Mouse (Mus musculus): ENCODE measurements at regions not wholly inside any gene's neighbourhood (a gene's known extent, or its start where the extent isn't known, plus 50 kb on each side); places are given as distances from the start of the nearest gene placed in this dataset.
"Not testable (repeated sequence)": the region's sequence is repeated elsewhere in the genome, so short reads cannot be mapped to it uniquely, and the experiment has no call there.

- no peak for DNase-seq
Measured at GRCm38 (mm10) chr3:56980593-56981304, 321.0 kb downstream of the Tm4sf1 start.

GRCm38 (mm10) chr3:56966008-56966407 lies 335.8 kb downstream of the Tm4sf1 start:
- no peak for DNase-seq

GRCm38 (mm10) chr3:56965444-56965843 lies 336.3 kb downstream of the Tm4sf1 start:
- no peak for DNase-seq

GRCm38 (mm10) chr3:56964156-56964555 lies 337.6 kb downstream of the Tm4sf1 start:
- DNase-seq, result no peak

- no peak for DNase-seq
Measured at GRCm38 (mm10) chr3:56963251-56963650, 338.5 kb downstream of the Tm4sf1 start.

GRCm38 (mm10) chr3:56962248-56963013 lies 339.4 kb downstream of the Tm4sf1 start:
- DNase-seq, result no peak

GRCm38 (mm10) chr3:56956978-56957377 lies 344.8 kb downstream of the Tm4sf1 start:
- no peak for DNase-seq

- no peak for DNase-seq
Measured at GRCm38 (mm10) chr3:56955799-56956121, 346.0 kb downstream of the Tm4sf1 start.

GRCm38 (mm10) chr3:56955098-56955798 lies 346.5 kb downstream of the Tm4sf1 start:
- no peak for DNase-seq

- not testable (repeated sequence) for DNase-seq
Measured at GRCm38 (mm10) chr3:56942557-56942956, 359.2 kb downstream of the Tm4sf1 start.

- DNase-seq, result not testable (repeated sequence)
Measured at GRCm38 (mm10) chr3:56928940-56929339, 372.8 kb downstream of the Tm4sf1 start.

GRCm38 (mm10) chr3:56898491-56898890 lies 403.3 kb downstream of the Tm4sf1 start:
- no peak for DNase-seq

GRCm38 (mm10) chr3:56877062-56877461 lies 424.7 kb downstream of the Tm4sf1 start:
- DNase-seq, result no peak

GRCm38 (mm10) chr3:56863591-56863990 lies 438.2 kb downstream of the Tm4sf1 start:
- DNase-seq, result no peak

GRCm38 (mm10) chr3:56859841-56860240 lies 441.9 kb downstream of the Tm4sf1 start:
- DNase-seq, result no peak

GRCm38 (mm10) chr3:56845462-56845770 lies 456.4 kb downstream of the Tm4sf1 start:
- no peak for DNase-seq

GRCm38 (mm10) chr3:56844681-56845461 lies 456.9 kb downstream of the Tm4sf1 start:
- DNase-seq, result no peak

- DNase-seq, result no peak
Measured at GRCm38 (mm10) chr3:56837176-56837575, 464.6 kb downstream of the Tm4sf1 start.

- DNase-seq, result no peak
Measured at GRCm38 (mm10) chr3:56830315-56831097, 471.3 kb downstream of the Tm4sf1 start.

GRCm38 (mm10) chr3:56824157-56824556 lies 477.6 kb downstream of the Tm4sf1 start:
- no peak for DNase-seq

- DNase-seq, result no peak
Measured at GRCm38 (mm10) chr3:56810548-56811071, 491.2 kb downstream of the Tm4sf1 start.

- DNase-seq, result no peak
Measured at GRCm38 (mm10) chr3:56793054-56793453, 508.7 kb downstream of the Tm4sf1 start.
